Mouse (Mus musculus) ES-E14 (cell line): ENCODE results near the gene Slc22a12.

ENCODE experiments used
- CHD2 ChIP-seq: IDR thresholded peaks from 2 replicates; pipeline ENCODE4 v1.6.1; 2014; ENCODE audit warnings: mild to moderate bottlenecking, low read depth, low read length, inconsistent platforms
- ZC3H11A ChIP-seq: IDR thresholded peaks from 2 replicates; pipeline ENCODE4 v1.6.1; 2012; ENCODE audit warnings: low read depth, mild to moderate bottlenecking, inconsistent platforms, low read length, borderline replicate concordance
- ZNF384 ChIP-seq: IDR thresholded peaks from 2 replicates; pipeline ENCODE4 v1.6.1; 2012; ENCODE audit warnings: low read depth, low read length, inconsistent platforms

GRCm38 (mm10) chr19:6525023-6525422, 17.8 kb downstream of the Slc22a12 start:
- TF ChIP-seq ZC3H11A: no peak
- TF ChIP-seq CHD2: no peak
- TF ChIP-seq ZNF384: no peak
